Mouse (Mus musculus): ENCODE measurements around the gene Epb41l1. TPM values are rescaled to one million over a fixed set of nuclear protein-coding genes. Genes with fewer than 3 reads are reported as not detected.

Epb41l1 gene
- polyA plus RNA-seq, 1 experiment: 11.8 TPM

DNA sequence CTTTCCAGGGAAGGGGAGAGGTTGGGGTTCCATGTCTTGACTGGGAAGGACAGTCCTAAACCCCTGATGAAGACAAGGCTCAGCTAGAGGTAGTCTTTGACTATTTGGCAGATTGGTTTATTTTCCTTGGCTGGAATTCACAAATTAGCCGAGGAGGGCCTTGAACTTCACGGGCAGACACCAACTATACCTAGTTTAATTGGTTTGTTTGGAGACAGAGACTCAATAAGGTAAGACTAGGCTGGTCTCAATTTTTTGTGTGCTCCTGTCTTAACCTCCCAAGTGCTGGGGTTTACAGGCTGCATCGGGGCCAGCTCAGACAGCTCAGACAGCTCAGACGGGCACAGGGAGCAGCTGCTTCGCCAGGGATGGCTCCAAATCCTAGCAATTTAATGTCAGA, 159.8 kb downstream of the Epb41l1 start:
- 0 out of 2 replicates have a peak, but pooled peaks cover 3% of the 10 kb centered on the region for H3K27me3 ChIP-seq (ENCODE audit: control insufficient read depth, insufficient read depth, low read length)
- 65% methylated on average over 5 of the region's 5 CpGs for WGBS
- no peaks in the 10 kb centered on the region for H3K36me3 ChIP-seq (ENCODE audit: control insufficient read depth, insufficient read depth, low read length)
- no peak overlapping the region for H3K4me3 ChIP-seq (ENCODE audit: low read depth, low read length)
- H3K27ac ChIP-seq (ENCODE audit: insufficient read depth, low read depth, low read length): no peak overlapping the region
- H3K4me1 ChIP-seq (ENCODE audit: control insufficient read depth, insufficient read depth, insufficient read length, low read length): no peaks in the 10 kb centered on the region
- TF ChIP-seq CTCF (IDR thresholded peaks at IDR 0.05; ENCODE audit: extremely low read depth, insufficient read length, insufficient replicate concordance, low read depth, low read length) (no peak), POLR2A (IDR thresholded peaks at IDR 0.05; ENCODE audit: low read depth, low read length) (no peak)

DNA sequence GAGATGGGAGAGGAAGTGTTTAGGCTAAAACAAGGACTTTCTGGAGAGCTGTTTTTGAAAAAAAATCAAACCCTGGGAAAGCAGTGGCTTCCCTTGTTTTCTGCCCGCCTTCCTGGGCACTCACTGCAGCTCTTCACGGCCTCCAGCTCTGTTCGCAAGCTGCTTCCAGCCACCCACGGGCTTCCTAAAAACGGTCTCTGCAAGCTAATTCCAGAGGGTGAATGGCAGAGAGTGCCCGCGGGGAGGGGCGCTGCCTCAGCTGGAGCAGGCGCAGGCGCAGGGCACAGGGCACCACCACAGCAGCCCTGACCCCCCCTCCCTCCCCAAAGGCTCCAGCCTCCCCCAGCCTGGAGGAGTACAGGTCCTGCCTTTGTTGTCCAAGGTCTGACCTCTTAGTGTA, 160.5 kb downstream of the Epb41l1 start:
- TF ChIP-seq POLR2A (IDR thresholded peaks at IDR 0.05; ENCODE audit: low read depth, low read length) (no peak), CTCF (IDR thresholded peaks at IDR 0.05; ENCODE audit: extremely low read depth, insufficient read length, insufficient replicate concordance, low read depth, low read length) (no peak)
- Histone ChIP-seq H3K36me3 (ENCODE audit: control insufficient read depth, insufficient read depth, low read length) (no peaks in the 10 kb centered on the region), H3K4me1 (ENCODE audit: control insufficient read depth, insufficient read depth, insufficient read length, low read length) (no peaks in the 10 kb centered on the region), H3K27ac (ENCODE audit: insufficient read depth, low read depth, low read length) (no peak overlapping the region), H3K27me3 (ENCODE audit: control insufficient read depth, insufficient read depth, low read length) (0 out of 2 replicates have a peak, but pooled peaks cover 3% of the 10 kb centered on the region), H3K4me3 (ENCODE audit: low read depth, low read length) (no peak overlapping the region)
- 65% methylated on average over 10 of the region's 10 CpGs for WGBS

DNA sequence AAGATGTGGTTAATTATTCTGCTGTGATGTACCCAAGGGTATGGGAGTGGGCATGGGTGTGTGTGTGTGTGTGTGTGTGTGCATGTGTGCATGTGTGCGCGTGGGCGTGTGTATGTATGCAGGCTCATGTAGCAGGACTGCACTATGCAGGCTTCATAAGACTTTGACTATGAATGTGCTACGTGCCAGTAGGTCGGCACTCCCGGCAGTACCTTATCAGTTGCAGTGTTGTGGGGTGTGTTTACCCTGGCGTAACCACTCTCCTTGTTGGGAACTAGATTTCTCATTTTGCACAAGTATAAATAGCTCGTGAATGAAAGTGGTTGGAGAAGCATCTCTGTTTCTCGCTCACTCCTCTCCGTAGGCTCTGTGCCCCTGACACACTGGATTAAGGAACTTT, 162.2 kb downstream of the Epb41l1 start:
- Histone ChIP-seq H3K4me1 (ENCODE audit: control insufficient read depth, insufficient read depth, insufficient read length, low read length) (no peaks in the 10 kb centered on the region), H3K27me3 (ENCODE audit: control insufficient read depth, insufficient read depth, low read length) (0 out of 2 replicates have a peak, but pooled peaks cover 3% of the 10 kb centered on the region), H3K27ac (ENCODE audit: insufficient read depth, low read depth, low read length) (no peak overlapping the region), H3K4me3 (ENCODE audit: low read depth, low read length) (no peak overlapping the region), H3K36me3 (ENCODE audit: control insufficient read depth, insufficient read depth, low read length) (no peaks in the 10 kb centered on the region)
- TF ChIP-seq POLR2A (IDR thresholded peaks at IDR 0.05; ENCODE audit: low read depth, low read length) (no peak), CTCF (IDR thresholded peaks at IDR 0.05; ENCODE audit: extremely low read depth, insufficient read length, insufficient replicate concordance, low read depth, low read length) (no peak)
- 57% methylated on average over 10 of the region's 10 CpGs for WGBS

DNA sequence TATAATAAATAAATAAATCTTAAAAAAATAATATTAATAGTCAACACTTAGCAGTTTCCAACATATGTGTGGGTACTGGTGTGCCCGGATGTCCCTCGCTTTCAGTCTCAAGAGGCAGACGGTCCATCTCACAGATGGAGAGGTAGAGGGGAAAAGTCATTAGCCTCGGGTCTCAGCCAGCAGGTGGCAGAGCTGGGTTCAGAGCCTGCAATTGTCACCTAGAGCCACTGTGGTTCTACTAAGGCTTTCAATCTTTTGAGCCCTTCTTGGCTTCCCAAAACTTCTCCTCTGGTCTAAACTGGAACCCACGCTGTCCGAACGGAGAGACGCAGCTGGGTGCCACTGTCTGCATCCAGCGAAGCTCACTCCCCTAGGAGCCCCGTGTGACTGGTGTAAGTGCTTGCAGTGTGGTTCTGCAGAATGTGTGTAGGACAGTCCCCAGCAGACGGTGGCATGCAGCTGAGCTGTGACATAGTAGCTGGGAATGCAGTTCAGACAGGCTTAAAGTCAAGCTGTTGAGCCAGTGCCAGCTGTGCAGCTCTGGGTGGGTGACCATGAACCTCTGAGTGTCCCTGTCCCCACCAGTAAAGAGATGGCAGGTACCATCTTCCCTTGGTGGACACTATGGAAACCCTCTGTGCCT, 163.6 kb downstream of the Epb41l1 start:
- 54% methylated on average over 11 of the region's 11 CpGs for WGBS
- peak; percentile 43; the same call in 1 of the 2 replicates for TF ChIP-seq CTCF (IDR thresholded peaks at IDR 0.05; ENCODE audit: extremely low read depth, insufficient read length, insufficient replicate concordance, low read depth, low read length)
- no peak for TF ChIP-seq POLR2A (IDR thresholded peaks at IDR 0.05; ENCODE audit: low read depth, low read length)
- Histone ChIP-seq H3K36me3 (ENCODE audit: control insufficient read depth, insufficient read depth, low read length) (no peaks in the 10 kb centered on the region), H3K4me3 (ENCODE audit: low read depth, low read length) (no peak overlapping the region), H3K4me1 (ENCODE audit: control insufficient read depth, insufficient read depth, insufficient read length, low read length) (no peaks in the 10 kb centered on the region), H3K27me3 (ENCODE audit: control insufficient read depth, insufficient read depth, low read length) (0 out of 2 replicates have a peak, but pooled peaks cover 3% of the 10 kb centered on the region), H3K27ac (ENCODE audit: insufficient read depth, low read depth, low read length) (no peak overlapping the region)

- Histone ChIP-seq H3K27me3 (ENCODE audit: control insufficient read depth, insufficient read depth, low read length) (0 out of 2 replicates have a peak, but pooled peaks cover 3% of the 10 kb centered on the region), H3K4me3 (ENCODE audit: low read depth, low read length) (no peak overlapping the region), H3K36me3 (ENCODE audit: control insufficient read depth, insufficient read depth, low read length) (no peaks in the 10 kb centered on the region), H3K27ac (ENCODE audit: insufficient read depth, low read depth, low read length) (no peak overlapping the region), H3K4me1 (ENCODE audit: control insufficient read depth, insufficient read depth, insufficient read length, low read length) (no peaks in the 10 kb centered on the region)
- WGBS: 56% methylated on average over 14 of the region's 14 CpGs
- TF ChIP-seq POLR2A (IDR thresholded peaks at IDR 0.05; ENCODE audit: low read depth, low read length): no peak
- no peak for TF ChIP-seq CTCF (IDR thresholded peaks at IDR 0.05; ENCODE audit: extremely low read depth, insufficient read length, insufficient replicate concordance, low read depth, low read length)
Observed at GRCm38 (mm10) chr2:156584797-156585471, 164.2 kb downstream of the Epb41l1 start.

- TF ChIP-seq POLR2A (IDR thresholded peaks at IDR 0.05; ENCODE audit: low read depth, low read length) (no peak), CTCF (IDR thresholded peaks at IDR 0.05; ENCODE audit: extremely low read depth, insufficient read length, insufficient replicate concordance, low read depth, low read length) (no peak)
- H3K36me3 ChIP-seq (ENCODE audit: control insufficient read depth, insufficient read depth, low read length): no peaks in the 10 kb centered on the region
- 85% methylated on average over 9 of the region's 9 CpGs for WGBS
Observed at GRCm38 (mm10) chr2:156589481-156589880, 168.8 kb downstream of the Epb41l1 start.

More at GRCm38 (mm10) chr2:156589481-156589880, 168.8 kb downstream of the Epb41l1 start:
- H3K4me3 ChIP-seq (ENCODE audit: low read depth, low read length): no peak overlapping the region
- H3K4me1 ChIP-seq (ENCODE audit: control insufficient read depth, insufficient read depth, insufficient read length, low read length): no peaks in the 10 kb centered on the region
- no peak overlapping the region for H3K27ac ChIP-seq (ENCODE audit: insufficient read depth, low read depth, low read length)
- no peaks in the 10 kb centered on the region for H3K27me3 ChIP-seq (ENCODE audit: control insufficient read depth, insufficient read depth, low read length)

Other genes starting within 250 kb of the Epb41l1 start
- 35.4 and 49.5 TPM in 2 replicates for gene Rbm39, start 240.7 kb upstream of the Epb41l1 start, polyA plus RNA-seq (2012; rRNA removed)
- gene Phf20, start 224.4 kb upstream of the Epb41l1 start, polyA plus RNA-seq (2012; rRNA removed): 3.0 and 7.1 TPM in 2 replicates
- 0.19 and 0.48 TPM in 2 replicates for gene Cnbd2, start 108.6 kb upstream of the Epb41l1 start, polyA plus RNA-seq (2012; rRNA removed)
- gene Scand1, start 108.2 kb upstream of the Epb41l1 start, polyA plus RNA-seq (2012; rRNA removed): 234 and 518 TPM in 2 replicates
- 9.5 and 16.8 TPM in 2 replicates for gene Aar2, start 126.7 kb downstream of the Epb41l1 start, polyA plus RNA-seq (2012; rRNA removed)
- 26.0 and 47.1 TPM in 2 replicates for gene Dlgap4, start 192.8 kb downstream of the Epb41l1 start, polyA plus RNA-seq (2012; rRNA removed)

Measured in small intestine, adult 2 months (tissue).